Mouse (Mus musculus) urinary bladder, postnatal 36 days (tissue): ENCODE data around the gene Cntn2.
"Not testable (repeated sequence)": the region's sequence is repeated elsewhere in the genome, so short reads cannot be mapped to it uniquely, and the experiment has no call there.

Experiments
- DNase-seq, 2 experiments: peaks; one replicate each; pipeline ENCODE4 v3.0.0; 2022; ENCODE audit warnings: low spot score in 2 of 2, mixed read lengths in 1 of 2

The Cntn2 gene

DNA sequence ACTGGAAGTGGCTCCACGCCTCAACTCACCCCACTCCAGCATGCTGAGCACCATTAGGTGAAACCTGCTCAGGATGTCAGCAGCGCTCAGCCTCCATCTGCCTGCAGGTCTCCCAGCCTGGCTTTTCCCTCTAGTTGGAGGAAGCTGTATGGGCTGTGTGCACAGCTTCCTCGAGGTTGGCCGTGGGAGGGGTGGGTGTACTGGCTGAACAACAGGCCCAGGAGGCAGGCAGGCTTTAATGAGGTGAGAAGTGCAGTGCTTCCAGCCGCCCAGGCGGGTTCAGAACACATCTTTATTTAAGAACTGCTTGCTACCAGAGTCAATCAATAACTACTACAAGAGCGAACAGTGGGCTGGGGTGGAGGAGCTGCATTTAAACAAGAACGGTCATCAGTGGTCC, 31.5 kb downstream of the Cntn2 start:
- DNase-seq = no peak

DNA sequence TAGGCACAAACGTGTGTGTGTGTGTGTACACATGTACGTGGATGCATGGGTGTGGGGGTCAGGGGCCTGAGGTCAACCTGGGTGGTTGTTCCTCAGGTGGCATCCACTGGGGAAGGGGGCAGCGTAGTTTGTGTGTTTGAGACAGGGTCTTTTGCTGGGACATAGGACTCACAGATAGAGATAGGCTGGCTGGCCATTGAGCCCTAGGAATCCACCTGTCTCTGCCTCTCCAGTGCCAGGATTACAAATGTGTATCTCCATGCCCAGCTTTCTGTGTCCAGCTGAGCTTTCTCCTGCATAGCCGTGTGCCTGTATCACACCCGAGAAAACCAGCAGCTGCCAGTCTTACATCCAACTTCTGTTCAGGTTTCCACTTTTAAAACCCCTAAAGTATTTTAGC, 33.3 kb downstream of the Cntn2 start:
- DNase-seq = no peak

DNA sequence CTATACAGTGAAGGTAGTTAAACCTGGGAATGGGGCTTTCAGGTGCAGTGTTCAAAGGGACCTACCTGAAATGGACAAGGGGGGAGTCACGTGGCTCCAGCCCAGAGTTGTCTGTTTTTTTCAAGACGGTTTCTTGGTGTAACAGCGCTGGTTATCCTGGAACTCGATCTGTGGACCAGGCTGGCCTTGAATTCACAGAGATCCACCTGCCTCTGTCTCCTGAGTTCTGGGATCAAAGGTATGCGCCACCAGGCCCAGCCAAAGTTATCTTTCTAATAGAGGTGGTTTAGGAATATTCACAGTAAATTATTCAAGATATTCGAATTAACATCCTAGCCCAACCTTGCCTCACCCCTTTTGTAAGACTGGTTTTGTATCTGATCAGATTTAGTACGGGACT, 36.4 kb downstream of the Cntn2 start:
- DNase-seq = no peak

DNA sequence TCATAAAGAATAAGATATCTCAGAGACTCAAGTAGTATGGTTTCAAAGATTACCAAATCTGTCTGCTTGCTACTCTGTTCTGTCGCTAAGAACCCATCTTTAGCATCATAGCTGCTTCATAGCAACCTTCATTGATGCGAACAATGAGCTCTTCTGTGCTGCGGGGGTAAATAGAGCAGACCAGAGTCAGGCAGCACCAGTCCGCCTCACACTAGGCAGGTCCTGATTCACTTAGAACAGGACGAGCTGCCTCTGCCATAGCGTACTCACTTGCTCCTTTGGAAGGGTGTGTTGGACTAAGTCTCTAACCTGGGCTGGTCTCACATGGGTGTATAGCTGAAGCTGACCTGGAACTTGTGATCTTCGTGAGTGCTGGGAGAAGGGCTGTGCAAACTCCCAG, 37.0 kb downstream of the Cntn2 start, which contains the start of gene Tmem81:
Gene Tmem81 (plus strand): TSS at position 173 of the 400 bp plus-strand sequence.
- DNase-seq = no peak

DNA sequence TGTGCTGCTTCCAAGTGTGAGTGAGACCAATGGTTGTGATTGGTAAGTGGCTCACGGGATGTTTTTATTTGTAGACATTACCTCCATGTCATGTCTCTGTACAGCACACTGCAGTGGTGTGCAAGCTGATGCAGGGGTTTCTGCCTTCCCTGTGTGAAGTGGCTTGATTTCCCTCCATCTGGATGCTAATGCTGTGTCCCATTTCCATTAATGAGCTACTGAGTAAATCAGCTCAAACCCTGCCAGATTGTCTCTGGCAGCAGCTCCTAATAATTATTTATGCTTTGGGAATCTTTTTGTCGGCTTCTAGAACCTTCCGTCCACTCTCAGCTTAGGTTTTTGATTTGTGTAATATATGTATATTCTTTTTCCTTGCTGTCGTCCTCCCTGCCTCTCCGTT, 37.9 kb downstream of the Cntn2 start:
- DNase-seq = no peak

DNA sequence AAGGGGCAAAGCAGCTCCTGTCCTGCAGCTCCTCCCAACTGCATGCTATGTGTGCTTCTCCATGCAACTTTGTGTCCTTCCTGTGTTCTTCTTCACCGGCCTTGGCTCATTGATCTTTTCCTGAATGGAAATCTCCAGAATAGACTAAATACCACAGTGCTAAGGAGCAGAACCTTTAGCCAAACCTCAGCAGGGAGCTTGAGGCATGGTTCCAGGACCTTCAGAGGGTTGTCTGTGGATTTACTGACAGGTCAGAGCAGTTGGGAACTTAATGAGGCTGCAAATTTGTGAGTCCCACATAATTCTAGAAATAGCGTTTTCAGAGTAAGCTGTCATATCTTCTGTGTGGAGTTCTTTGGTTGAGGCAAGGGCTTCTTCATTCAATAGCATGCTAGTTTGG, 42.5 kb downstream of the Cntn2 start:
- no peak for DNase-seq

DNA sequence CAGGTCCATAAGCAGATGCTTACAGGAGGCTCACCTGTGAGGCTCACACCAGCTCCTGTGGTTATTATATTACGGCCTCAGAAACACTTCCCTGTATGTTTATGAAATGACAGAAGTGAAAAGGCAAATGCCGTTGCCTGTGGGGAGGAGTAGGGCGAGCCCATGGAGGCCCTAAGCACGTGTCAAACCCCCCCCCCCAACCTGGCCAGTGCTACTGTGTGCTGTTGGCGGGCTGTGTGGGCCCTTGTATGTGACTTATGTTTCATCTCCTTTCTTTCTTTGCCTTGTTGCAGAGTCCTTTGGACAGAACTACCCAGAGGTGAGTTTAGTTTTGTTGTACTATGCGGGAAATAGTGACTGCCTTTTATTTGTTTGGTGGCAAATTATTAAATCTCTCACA, 59.3 kb downstream of the Cntn2 start:
- DNase-seq = no peak

DNA sequence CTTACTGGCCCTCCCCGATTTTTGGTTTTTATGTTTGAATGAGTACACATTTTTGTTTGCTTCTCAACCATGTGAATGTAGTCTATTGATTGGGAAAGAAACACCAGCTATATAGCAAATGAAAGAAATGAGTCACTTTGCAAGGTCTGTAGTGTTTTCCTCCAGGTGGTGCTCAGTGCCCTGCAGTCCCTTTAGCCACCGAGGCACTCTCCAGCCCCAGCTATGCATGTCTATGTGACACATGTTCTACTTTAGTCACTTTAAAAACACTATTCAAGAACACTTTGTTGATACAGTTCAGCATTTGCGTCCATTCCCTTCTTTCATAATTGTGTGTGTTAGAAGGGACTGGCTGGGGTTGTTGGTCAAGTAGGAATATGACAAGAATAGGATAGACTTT, 59.8 kb downstream of the Cntn2 start:
- no peak for DNase-seq

DNA sequence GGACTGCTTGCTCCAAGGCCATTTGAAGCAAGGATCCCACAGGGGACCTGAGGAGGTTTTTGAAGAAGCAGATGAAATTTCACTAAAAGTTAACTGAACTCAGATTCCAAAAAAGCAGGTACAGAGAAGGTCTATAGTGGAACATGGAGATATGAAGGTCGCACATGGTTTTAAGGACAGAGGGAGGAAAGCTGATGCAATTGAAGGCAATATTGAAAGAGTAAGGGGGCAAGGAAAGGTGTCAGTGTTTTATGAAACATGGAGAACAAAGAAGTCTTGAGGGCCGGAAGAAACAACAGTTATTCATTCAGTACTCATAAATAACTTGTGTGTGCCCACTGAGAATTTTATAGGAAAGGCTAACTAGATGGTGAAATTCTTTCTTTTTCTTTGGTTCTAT, 61.4 kb downstream of the Cntn2 start:
- DNase-seq = no peak

DNA sequence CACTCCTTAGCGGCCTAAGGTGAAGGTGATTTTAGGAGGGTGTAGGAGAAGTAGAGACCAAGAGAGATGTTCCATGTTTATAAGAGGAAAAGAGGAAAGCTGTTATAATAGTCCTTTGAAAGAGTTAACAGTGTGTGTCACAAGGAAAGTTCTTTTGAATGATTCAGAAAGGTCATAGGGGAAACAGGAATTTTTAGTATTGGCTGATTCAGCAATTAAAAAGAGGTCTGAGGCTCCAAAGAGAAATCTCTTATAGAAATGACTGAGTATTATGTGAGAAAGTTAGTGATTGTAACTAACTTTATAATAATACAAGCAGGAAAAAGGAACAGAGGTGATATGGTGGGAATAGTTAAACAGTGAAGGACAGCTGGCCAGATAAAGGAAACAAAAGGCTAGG, 63.6 kb downstream of the Cntn2 start:
- no peak for DNase-seq

DNA sequence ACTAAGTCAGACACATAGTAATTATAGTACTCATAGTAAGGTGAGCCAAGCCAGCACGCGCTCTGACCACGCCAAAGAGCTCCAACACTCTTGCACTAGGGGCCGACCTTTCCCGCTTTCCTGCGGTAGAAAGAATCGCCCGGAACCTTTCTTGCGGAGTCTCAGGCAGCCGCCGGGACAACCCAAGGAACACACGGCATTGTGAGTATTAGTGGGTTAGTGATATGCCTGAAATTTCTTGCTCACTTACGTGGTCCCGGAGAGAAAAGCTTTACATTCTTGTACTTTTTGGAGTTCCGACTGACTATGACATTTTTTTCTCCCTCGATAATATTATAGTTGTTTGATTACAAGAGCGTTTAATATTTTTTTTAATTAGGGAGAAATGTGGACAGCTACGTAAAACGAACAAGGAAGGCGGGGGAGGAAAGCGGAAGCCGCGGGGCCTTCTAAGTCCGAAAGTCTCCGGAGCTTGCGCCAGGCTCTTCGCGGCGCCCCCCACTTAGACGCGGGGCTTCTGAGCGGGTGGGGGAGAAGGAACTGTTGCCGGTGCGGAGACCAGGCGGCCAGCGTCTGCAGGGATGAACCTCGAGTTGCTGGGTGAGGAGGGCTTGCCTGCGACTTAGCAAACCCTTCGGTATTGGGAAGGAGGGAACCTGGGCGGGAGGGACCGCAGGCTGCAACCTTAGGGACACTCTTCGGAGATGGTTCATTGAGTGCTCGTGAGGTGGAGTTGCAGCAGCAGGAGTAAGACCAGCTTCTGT, 65.9 kb downstream of the Cntn2 start, which contains the start of gene Rbbp5:
Gene Rbbp5 (plus strand): TSS at position 438 of the 764 bp plus-strand sequence.
- peak; percentile 80 to 87 for DNase-seq

DNA sequence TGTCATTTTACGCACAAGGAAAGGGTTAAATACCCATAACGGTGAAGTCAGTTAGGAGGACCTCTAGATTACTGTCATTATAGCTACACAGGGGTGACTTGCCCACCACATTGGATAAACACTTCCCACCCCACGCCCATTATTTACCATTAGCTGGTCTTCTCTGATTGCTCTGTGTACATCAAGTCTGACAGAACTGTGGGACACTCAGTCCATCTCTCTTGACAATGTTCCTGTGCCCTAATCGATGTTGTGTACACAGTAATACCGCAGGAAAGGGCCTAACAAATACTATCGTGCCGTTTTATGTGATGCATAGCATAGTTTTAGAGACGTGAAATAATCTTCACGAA, 66.5 kb downstream of the Cntn2 start:
- no peak for DNase-seq

DNA sequence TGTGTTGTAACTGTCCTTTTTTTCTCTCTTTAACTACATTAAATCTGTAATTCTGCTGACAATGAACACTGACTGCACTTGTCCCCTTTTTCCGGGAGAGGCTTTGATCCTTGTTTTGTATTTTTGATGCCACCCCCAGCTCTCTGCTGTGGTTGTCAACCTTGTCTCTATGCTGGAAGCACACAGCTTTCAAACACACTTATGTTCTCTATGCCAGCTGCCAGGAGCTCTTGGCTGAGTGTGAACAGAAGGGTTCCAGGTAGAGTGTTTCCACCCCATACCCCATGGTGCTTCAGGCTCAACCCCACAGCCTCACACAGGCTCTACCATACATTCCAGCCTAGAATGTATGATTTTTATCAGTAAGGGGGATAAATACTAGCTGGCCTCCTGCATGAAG, 68.6 kb downstream of the Cntn2 start:
- DNase-seq = no peak

DNA sequence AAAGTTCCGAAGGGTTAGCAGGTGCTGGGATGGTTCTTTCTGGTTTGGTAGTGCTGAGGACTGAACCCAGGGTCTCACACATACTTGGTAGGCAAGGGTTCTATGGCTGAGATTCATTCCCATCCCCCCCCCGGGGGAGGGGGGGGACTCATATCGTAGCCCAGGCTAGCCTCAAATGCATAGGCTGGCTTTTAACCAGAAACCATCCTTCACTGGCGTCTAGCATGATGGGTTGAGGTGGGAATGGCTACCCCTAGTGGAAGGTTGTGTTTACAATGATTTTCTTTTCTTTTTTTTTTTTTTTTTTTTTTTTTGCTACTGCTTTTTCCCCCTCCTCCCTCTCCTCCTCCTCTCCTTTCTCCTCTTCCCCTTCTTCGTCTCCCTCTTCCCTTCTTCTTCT, 70.5 kb downstream of the Cntn2 start:
- DNase-seq = no peak

DNA sequence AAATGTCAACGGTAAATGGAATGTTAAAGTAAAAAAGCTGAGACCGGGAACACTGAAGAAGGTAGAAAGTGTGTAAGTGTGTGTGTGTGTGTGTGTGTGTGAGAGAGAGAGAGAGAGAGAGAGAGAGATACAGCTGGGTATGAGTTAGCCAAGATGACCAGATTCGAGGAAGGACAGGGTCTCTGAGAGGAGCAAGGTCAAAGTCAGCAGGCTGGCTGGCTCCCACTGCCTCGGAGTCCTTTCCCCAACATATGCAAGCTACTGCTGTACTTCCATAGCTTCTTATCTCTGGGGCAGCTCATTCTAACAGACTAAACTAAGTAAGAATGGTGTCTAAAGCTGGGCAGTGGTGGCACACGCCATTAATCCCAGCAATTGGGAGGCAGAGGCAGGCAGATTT, 71.6 kb downstream of the Cntn2 start:
- DNase-seq = no peak

DNA sequence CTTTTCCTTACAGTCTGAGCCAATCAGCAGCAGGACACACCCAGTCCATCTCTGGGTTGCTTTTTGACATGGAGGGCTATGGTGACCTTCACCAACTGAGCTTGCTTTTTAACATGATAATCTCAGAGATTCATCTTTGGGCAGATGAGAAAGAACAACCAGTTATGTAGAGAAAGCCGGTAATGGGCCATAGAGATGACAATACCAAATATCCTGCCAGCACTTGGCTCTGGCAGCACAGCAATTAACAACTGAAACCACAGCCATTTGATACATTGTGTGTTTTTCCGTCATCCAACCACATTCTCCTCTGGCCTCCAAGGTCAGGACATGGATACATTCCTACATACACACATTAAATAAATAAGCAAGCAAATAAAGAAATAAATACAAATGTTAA, 72.0 kb downstream of the Cntn2 start:
- DNase-seq = no peak

DNA sequence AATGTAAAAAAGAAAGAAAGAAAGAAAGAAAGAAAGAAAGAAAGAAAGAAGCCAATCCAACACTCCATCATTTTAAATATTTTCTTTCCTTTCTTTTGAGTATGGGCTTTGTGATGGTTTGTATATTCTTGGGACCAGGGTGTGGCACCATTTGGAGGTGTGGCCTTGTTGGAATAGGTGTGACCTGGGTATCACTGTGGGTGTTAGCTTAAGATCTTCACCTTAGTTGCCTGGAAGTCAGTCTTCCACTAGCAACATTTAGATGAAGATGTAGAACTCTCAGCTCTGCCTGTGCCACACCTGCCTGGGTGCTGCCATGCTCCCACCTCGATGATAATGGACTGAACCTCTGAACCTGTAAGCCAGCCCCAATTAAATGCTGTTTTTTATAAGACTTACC, 73.0 kb downstream of the Cntn2 start:
- DNase-seq = not testable (repeated sequence)

DNA sequence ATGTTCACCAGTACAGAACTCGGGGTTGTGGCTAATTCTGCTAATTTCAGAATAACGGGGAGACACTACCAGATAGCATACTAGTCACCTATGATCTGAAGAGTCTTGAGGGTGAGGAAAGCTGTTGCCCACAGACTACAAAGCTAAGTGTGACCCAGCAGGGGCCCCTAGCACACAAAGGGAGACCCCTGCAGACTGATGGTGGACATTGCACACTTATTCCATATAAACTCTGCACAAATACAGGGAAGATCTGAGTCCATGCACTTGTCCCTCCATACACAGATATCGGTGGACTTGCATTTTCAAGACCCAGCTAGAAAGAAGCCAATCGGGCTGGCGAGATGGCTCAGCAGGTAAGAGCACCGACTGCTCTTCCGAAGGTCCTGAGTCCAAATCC, 73.5 kb downstream of the Cntn2 start:
- no peak for DNase-seq

DNA sequence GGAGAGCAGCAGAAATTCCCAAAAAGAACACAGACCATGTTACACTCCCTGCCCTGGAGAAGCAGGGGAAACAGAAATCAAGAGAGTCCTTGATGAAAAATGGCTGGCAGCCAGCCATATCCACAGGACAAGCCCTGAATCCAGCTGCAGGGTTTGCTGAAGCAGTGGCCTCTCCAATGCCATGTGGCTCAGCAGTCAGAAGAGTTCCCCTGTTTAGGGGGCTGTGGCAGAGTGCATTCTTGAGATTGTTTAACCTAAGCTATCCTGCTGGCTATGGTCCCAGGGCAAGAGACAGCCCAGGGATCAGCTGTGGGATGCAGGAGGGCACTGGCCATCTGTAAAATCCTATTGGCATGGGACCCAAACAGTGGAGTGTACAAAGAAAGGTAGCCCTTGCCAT, 74.1 kb downstream of the Cntn2 start:
- no peak for DNase-seq

DNA sequence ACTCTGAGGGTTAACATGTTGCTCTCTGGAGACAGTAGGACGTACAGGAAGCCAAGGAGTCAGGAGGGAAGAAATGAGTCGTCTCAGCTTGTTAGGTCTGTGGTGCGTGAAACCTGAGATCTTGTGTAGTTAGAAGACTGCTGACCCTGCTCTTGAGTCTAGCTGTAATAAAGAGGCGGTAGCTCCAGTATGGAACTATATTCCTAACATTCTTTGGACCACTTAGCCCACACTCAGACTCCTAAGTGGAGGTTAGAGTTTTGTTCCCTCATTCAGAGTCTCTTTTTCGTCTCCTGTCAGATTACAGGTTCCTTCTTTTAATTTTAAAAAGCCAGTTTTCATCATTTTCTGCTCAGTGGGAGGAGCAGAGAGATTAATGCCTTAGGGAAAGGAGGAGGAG, 78.4 kb downstream of the Cntn2 start:
- DNase-seq = no peak
